Mouse (Mus musculus) B cell, adult 62 days (primary cell): Measurements from ENCODE around the gene Gfap. TPM values are rescaled to one million over a fixed set of nuclear protein-coding genes. Genes with fewer than 3 reads are reported as not detected.

Experiments
- total RNA-seq: library from RNA; stranded (reverse); gene quantifications from 4 replicates; pipeline ENCODE4 v1.2.4, GENCODE M21; 2023

Gene Gfap
- not detected in 4 replicates for total RNA-seq

GRCm38 (mm10) chr11:102900763-102901162 is at the start of gene Gfap:
Gene Gfap (minus strand): TSS chr11:102900912.

GRCm38 (mm10) chr11:102946265-102946991 is 45.7 kb upstream of the Gfap start, which contains the start of gene C1ql1:
Gene C1ql1 (minus strand): TSS chr11:102946688.

GRCm38 (mm10) chr11:102924557-102925350 is 24.0 kb upstream of the Gfap start, which contains the start of gene Kif18b:
Gene Kif18b (minus strand): TSS chr11:102925124.

GRCm38 (mm10) chr11:102884616-102885219 is 16.0 kb downstream of the Gfap start, which contains the start of gene Fam187a:
Gene Fam187a (plus strand): TSS chr11:102885169.

GRCm38 (mm10) chr11:102880585-102881313 is 20.0 kb downstream of the Gfap start, which contains the start of the genes Eftud2 and Ccdc103:
Gene Eftud2 (minus strand): TSS chr11:102880985.
Gene Ccdc103 (plus strand): TSS chr11:102881204.

Other genes with a start within 250 kb of the Gfap start
- gene Meioc, start 237.2 kb downstream of the Gfap start, total RNA-seq: not detected in 4 replicates
- 25.1 to 37.5 TPM (median 30.4 TPM) in 4 replicates for gene Ccdc43, start 203.1 kb downstream of the Gfap start, total RNA-seq
- gene Adam11, start 139.5 kb downstream of the Gfap start, total RNA-seq: 2.1 TPM in 1 of 4 replicates, not detected in the others
- not detected in 4 replicates for gene Gjc1, start 81.2 kb downstream of the Gfap start, total RNA-seq
- gene Higd1b, start 65.1 kb downstream of the Gfap start, total RNA-seq: not detected in 4 replicates
- gene Eftud2, start 19.9 kb downstream of the Gfap start, total RNA-seq: 133 to 168 TPM (median 155 TPM) in 4 replicates
- gene Ccdc103, start 19.7 kb downstream of the Gfap start, total RNA-seq: not detected in 4 replicates
- not detected in 4 replicates for gene Fam187a, start 15.7 kb downstream of the Gfap start, total RNA-seq
- gene Kif18b, start 24.2 kb upstream of the Gfap start, total RNA-seq: 0.38 to 0.83 TPM (median 0.46 TPM) in 4 replicates
- gene C1ql1, start 45.8 kb upstream of the Gfap start, total RNA-seq: not detected in 4 replicates
- gene Nmt1, start 127.3 kb upstream of the Gfap start, total RNA-seq: 64.9 to 70.9 TPM (median 67.6 TPM) in 4 replicates
- gene Dcakd, start 127.4 kb upstream of the Gfap start, total RNA-seq: 13.1 to 16.8 TPM (median 14.1 TPM) in 4 replicates
- 2.2 to 3.2 TPM (median 2.7 TPM) in 4 replicates for gene Plcd3, start 200.7 kb upstream of the Gfap start, total RNA-seq
- gene Acbd4, start 200.8 kb upstream of the Gfap start, total RNA-seq: 46.9 to 51.0 TPM (median 48.0 TPM) in 4 replicates
- gene Hexim1, start 215.3 kb upstream of the Gfap start, total RNA-seq: 58.8 to 66.9 TPM (median 59.9 TPM) in 4 replicates
- 2.2 to 7.7 TPM (median 4.4 TPM) in 4 replicates for gene Hexim2, start 231.5 kb upstream of the Gfap start, total RNA-seq